Mouse (Mus musculus) C2C12 (cell line): ENCODE measurements around the gene Gm26661. TPM values are rescaled to one million over a fixed set of nuclear protein-coding genes. Genes with fewer than 3 reads are reported as not detected.

ENCODE experiments used
- H3K27me3 ChIP-seq: one replicate; pipeline ENCODE4 v1.6.1; 2011; ENCODE audit not compliant: control insufficient read depth, insufficient read depth, insufficient read length
- H3K36me3 ChIP-seq: one replicate; pipeline ENCODE4 v1.6.1; 2011; ENCODE audit not compliant: control insufficient read depth, insufficient read depth
- H3K4me3 ChIP-seq: one replicate; pipeline ENCODE4 v1.5.1; 2011; ENCODE audit warnings: mild to moderate bottlenecking, control low read depth; ENCODE audit not compliant: poor library complexity, insufficient read depth, severe bottlenecking
- H3K79me2 ChIP-seq: one replicate; pipeline ENCODE4 v1.6.1; 2011; ENCODE audit not compliant: control insufficient read depth, insufficient read depth
- H3K79me3 ChIP-seq: one replicate; pipeline ENCODE4 v1.6.1; 2011; ENCODE audit warnings: low read depth, control low read depth
- H3ac ChIP-seq: one replicate; pipeline ENCODE3; 2011; ENCODE audit warnings: low read depth; ENCODE audit not compliant: control insufficient read depth, insufficient read length
- CEBPB ChIP-seq: IDR thresholded peaks from one replicate; pipeline ENCODE4 v1.6.1; 2011; ENCODE audit warnings: low read depth, mild to moderate bottlenecking, control low read depth, moderate library complexity
- CTCF ChIP-seq: IDR thresholded peaks from one replicate; pipeline ENCODE4 v1.5.1; 2011; ENCODE audit not compliant: control insufficient read depth, insufficient read depth, insufficient read length
- FOSL1 ChIP-seq: IDR thresholded peaks from one replicate; pipeline ENCODE4 v1.8.0; 2011; ENCODE audit warnings: mild to moderate bottlenecking, low read length; ENCODE audit not compliant: poor library complexity, insufficient read depth, severe bottlenecking
- MAX ChIP-seq: IDR thresholded peaks from one replicate; pipeline ENCODE4 v1.6.1; 2011; ENCODE audit warnings: mild to moderate bottlenecking, control low read depth
- MYOD1 ChIP-seq: IDR thresholded peaks from one replicate; pipeline ENCODE4 v1.6.1; 2011; ENCODE audit warnings: low read depth; ENCODE audit not compliant: control insufficient read depth, insufficient read length
- MYOG ChIP-seq: IDR thresholded peaks from one replicate; pipeline ENCODE4 v1.6.1; 2011; ENCODE audit not compliant: control insufficient read depth, insufficient read length; ENCODE audit errors: extremely low read depth
- USF1 ChIP-seq: IDR thresholded peaks from one replicate; pipeline ENCODE4 v1.6.1; 2011; ENCODE audit warnings: low read depth, mild to moderate bottlenecking, control low read depth, moderate library complexity
- polyA plus RNA-seq: library from polyadenylated mRNA; unstranded; fragments of >200 nt; fragmentation: generic; extraction: Trizol; gene quantifications from one replicate; pipeline ENCODE4 v1.2.1, GENCODE M21; 2012; ENCODE audit warnings: missing spikeins

Gene Gm26661
- polyA plus RNA-seq, 1 experiment, result not detected

DNA sequence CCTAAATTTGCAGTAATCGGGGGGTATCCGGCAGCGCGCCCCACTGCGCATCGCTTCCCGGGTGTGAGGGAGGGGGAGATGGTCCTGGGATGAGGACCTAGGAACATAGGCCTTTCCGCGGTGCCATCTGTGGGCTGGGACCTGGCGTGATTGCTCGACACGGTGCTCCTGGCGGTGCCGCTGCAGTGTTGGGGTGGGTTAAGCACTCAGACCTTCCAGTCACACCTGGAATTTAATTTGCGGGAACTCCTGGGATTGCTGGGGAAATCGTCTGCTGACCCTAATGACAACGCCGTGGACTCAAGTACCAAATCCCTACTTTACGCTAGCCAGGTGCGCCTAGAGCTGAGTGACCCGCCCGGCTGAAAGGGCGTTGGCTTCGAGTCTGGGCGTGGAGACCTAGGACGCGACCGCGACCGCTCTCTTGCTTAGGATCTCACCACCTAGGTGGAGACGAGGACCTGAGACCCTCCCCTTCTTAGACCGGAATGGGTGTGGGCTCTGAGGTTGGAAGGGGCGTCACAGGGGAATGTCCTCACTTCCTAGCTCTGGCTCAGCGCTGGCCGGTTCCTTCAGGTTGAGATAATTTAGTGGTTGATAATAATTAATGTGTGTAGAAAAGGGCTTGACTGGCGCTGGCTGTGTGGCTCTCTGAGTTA, 27.2 kb downstream of the Gm26661 start:
- H3K4me3 ChIP-seq, result peak overlapping the region; percentile 95
- TF ChIP-seq MAX (no peak), USF1 (no peak), FOSL1 (no peak), MYOD1 (no peak), CEBPB (no peak), CTCF (no peak), MYOG (no peak)
- H3K79me3 ChIP-seq, result peaks cover 57% of the 10 kb centered on the region
- peak overlapping the region; percentile 95 for H3ac ChIP-seq
- peaks cover 34% of the 10 kb centered on the region for H3K36me3 ChIP-seq
- H3K27me3 ChIP-seq, result no peaks in the 10 kb centered on the region
- H3K79me2 ChIP-seq, result peaks cover 59% of the 10 kb centered on the region

- peaks cover 41% of the 10 kb centered on the region for H3K36me3 ChIP-seq
- peaks cover 68% of the 10 kb centered on the region for H3K79me2 ChIP-seq
- H3K27me3 ChIP-seq, result no peaks in the 10 kb centered on the region
- H3K4me3 ChIP-seq, result peak overlapping the region; percentile 95
- H3ac ChIP-seq, result peak overlapping the region; percentile 95
- TF ChIP-seq USF1, result no peak
- no peak for TF ChIP-seq MYOD1
- TF ChIP-seq MYOG, result no peak
- TF ChIP-seq FOSL1, result no peak
- no peak for TF ChIP-seq CTCF
- no peak for TF ChIP-seq CEBPB
- TF ChIP-seq MAX, result no peak
- H3K79me3 ChIP-seq, result peaks cover 65% of the 10 kb centered on the region
Measured at GRCm38 (mm10) chr14:7819446-7819845, 28.1 kb downstream of the Gm26661 start.

DNA sequence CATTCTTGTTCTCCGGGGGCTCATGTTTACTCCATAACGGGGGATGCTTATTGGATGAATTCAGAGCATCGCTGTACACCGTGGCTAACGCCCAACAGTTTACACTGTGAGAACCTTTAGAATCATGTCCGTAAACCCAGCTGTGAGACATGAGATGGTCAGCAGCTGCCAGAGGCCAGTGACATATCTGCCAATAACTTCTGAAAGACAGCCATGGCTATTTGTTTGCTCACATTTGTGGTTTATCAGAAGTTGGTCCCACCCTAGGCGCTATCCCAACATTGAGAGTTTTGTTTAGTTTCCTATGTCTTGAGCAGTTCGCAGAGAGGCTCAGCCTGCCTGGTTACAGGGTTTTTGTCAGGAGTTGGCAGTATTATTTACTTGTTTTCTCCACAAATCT, 30.0 kb downstream of the Gm26661 start:
- TF ChIP-seq FOSL1, result no peak
- H3ac ChIP-seq, result no peak overlapping the region
- H3K79me3 ChIP-seq, result peaks cover 84% of the 10 kb centered on the region
- peaks cover 54% of the 10 kb centered on the region for H3K36me3 ChIP-seq
- peaks cover 87% of the 10 kb centered on the region for H3K79me2 ChIP-seq
- H3K27me3 ChIP-seq, result no peaks in the 10 kb centered on the region
- H3K4me3 ChIP-seq, result peak overlapping the region; percentile 95

DNA sequence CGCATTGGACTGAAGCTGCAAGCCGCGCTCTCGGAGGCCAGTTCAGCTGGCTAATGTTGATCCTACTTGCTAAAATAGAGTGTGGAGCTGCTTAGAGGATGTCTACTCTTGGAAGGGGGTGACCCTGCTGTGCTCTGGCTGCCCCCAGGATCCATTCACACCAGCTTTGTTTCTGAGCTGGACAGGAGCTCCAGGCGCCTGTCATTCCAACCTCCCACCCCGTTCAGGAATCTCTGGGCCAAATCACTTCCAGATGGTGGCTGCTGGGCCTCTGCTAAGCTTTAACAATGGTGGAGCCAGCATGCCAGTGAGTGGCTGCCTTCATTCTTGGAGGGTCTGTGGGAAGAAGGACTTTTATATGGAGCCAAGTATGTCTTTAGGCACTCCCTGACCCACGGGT, 31.3 kb downstream of the Gm26661 start:
- TF ChIP-seq MYOG (no peak), CTCF (no peak), CEBPB (no peak), FOSL1 (no peak), MAX (no peak), MYOD1 (no peak)
- no peak overlapping the region for H3K4me3 ChIP-seq
- H3K27me3 ChIP-seq, result no peaks in the 10 kb centered on the region
- peaks cover 98% of the 10 kb centered on the region for H3K79me3 ChIP-seq
- H3K79me2 ChIP-seq, result peaks cover 100% of the 10 kb centered on the region
- H3ac ChIP-seq, result no peak overlapping the region
- H3K36me3 ChIP-seq, result peaks cover 61% of the 10 kb centered on the region

GRCm38 (mm10) chr14:7824651-7825268, 33.4 kb downstream of the Gm26661 start:
- no peak for TF ChIP-seq MAX
- TF ChIP-seq USF1, result no peak
- no peak for TF ChIP-seq MYOG
- TF ChIP-seq CTCF, result no peak
- peaks cover 98% of the 10 kb centered on the region for H3K79me3 ChIP-seq
- H3K4me3 ChIP-seq, result no peak overlapping the region
- peaks cover 71% of the 10 kb centered on the region for H3K36me3 ChIP-seq
- H3K79me2 ChIP-seq, result peaks cover 100% of the 10 kb centered on the region
- H3ac ChIP-seq, result no peak overlapping the region
- no peaks in the 10 kb centered on the region for H3K27me3 ChIP-seq

GRCm38 (mm10) chr14:7826151-7826937, 35.0 kb downstream of the Gm26661 start:
- Histone ChIP-seq H3K4me3 (no peak overlapping the region), H3K36me3 (peaks cover 62% of the 10 kb centered on the region), H3K79me3 (peaks cover 98% of the 10 kb centered on the region), H3K27me3 (no peaks in the 10 kb centered on the region), H3K79me2 (peaks cover 100% of the 10 kb centered on the region), H3ac (peak overlapping the region; percentile 62)
- TF ChIP-seq CEBPB (peak; percentile 54), USF1 (no peak), MYOG (no peak)
